Mouse (Mus musculus) adrenal gland, adult 8-10 months (tissue): ENCODE data around the gene Lman2. TPM values are rescaled to one million over a fixed set of nuclear protein-coding genes. Genes with fewer than 3 reads are reported as not detected.
A peak's percentile ranks its signal among the peaks of the same experiment; 100 is the strongest.

Source experiments
- DNase-seq: peaks from one replicate; pipeline ENCODE4 v3.0.0; 2022
- total RNA-seq, 4 experiments: library from RNA; stranded (reverse); gene quantifications; 2 replicates each; pipeline ENCODE4 v1.2.4; 2022

Gene Lman2
- 100 to 1,000 TPM; 112 to 127 (median 118) TPM for total RNA-seq

- DNase-seq = peak; percentile 98
Measured at GRCm38 (mm10) chr13:55362453-55363060, at the start of gene Lman2. Gene Lman2, minus strand, starts transcription at chr13:55362783.

GRCm38 (mm10) chr13:55411826-55412225 lies 49.2 kb upstream of the Lman2 start:
- DNase-seq = no peak

- DNase-seq = no peak
Measured at GRCm38 (mm10) chr13:55408546-55409120, 46.0 kb upstream of the Lman2 start.

GRCm38 (mm10) chr13:55407341-55407740 lies 44.8 kb upstream of the Lman2 start:
- DNase-seq = no peak

GRCm38 (mm10) chr13:55405783-55406390 lies 43.3 kb upstream of the Lman2 start:
- DNase-seq = no peak

- DNase-seq = peak; percentile 36
Measured at GRCm38 (mm10) chr13:55404853-55405782, 42.5 kb upstream of the Lman2 start.

- DNase-seq = no peak
Measured at GRCm38 (mm10) chr13:55403935-55404852, 41.6 kb upstream of the Lman2 start.

- DNase-seq = no peak
Measured at GRCm38 (mm10) chr13:55403266-55403665, 40.7 kb upstream of the Lman2 start.

GRCm38 (mm10) chr13:55400039-55400346 lies 37.4 kb upstream of the Lman2 start:
- DNase-seq = no peak

- no peak for DNase-seq
Measured at GRCm38 (mm10) chr13:55399300-55400038, 36.9 kb upstream of the Lman2 start.

- DNase-seq = no peak
Measured at GRCm38 (mm10) chr13:55398088-55398487, 35.5 kb upstream of the Lman2 start, which contains the start of gene Slc34a1. Gene Slc34a1, plus strand, starts transcription at chr13:55398187.

GRCm38 (mm10) chr13:55392933-55393332 lies 30.4 kb upstream of the Lman2 start:
- DNase-seq = no peak

GRCm38 (mm10) chr13:55391626-55392029 lies 29.0 kb upstream of the Lman2 start:
- no peak for DNase-seq

- DNase-seq = no peak
Measured at GRCm38 (mm10) chr13:55390644-55391043, 28.1 kb upstream of the Lman2 start.

- DNase-seq = no peak
Measured at GRCm38 (mm10) chr13:55381790-55382189, 19.2 kb upstream of the Lman2 start.

- DNase-seq = no peak
Measured at GRCm38 (mm10) chr13:55378907-55379580, 16.5 kb upstream of the Lman2 start.

GRCm38 (mm10) chr13:55375877-55376276 lies 13.3 kb upstream of the Lman2 start:
- no peak for DNase-seq

- DNase-seq = no peak
Measured at GRCm38 (mm10) chr13:55374206-55374924, 11.8 kb upstream of the Lman2 start.

GRCm38 (mm10) chr13:55371740-55372139 lies 9.2 kb upstream of the Lman2 start:
- DNase-seq = no peak
